ENCODE assay signal across 7 mouse cellular contexts in the genomic region with DNA sequence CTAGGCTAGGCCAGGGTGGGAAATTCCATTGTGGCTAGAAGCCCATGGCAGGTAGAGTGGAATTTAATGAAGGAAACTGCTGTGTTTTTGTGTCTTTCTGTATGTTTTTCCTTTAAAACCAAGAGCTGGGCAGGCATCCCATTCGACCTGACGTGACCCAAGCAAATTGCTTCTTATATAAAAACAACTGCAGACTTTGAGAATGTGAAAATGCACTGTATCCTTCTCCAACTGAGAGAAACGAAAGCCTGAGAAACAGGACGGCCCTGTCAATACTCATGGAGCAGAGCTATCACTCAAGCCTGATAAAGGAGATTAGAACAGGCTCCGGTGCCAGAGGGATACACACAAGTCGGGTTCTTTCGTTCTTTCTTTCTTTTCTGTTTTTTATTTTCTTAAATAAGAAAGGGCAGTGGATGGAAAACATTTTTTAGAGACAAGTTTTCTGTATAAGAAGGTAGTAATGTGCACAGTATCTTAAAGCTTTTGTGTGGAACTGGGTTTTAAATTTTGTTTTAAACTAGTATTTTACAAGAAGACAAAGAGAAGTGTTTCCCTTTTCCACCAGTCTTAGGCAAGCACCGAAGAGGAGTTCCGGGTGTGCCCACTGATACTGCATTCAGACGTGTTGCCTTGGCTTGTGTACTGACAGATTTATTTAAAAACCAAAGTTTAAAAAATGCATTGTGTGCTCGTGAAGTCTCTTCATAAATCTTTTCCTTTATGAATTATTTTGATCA.
DNase-seq lines count a peak whose midpoint lies in the region; ATAC-seq and TF ChIP-seq lines count a peak whose summit lies in the region.

No protein-coding gene starts in this region.

- 34% methylated on average over 11 of the region's 11 CpGs for WGBS in neural tube, embryonic 12.5 days
- WGBS in embryonic facial prominence, embryonic 10.5 days, result 49% methylated on average over 11 of the region's 11 CpGs
- 20% methylated on average over 11 of the region's 11 CpGs for WGBS in heart, embryonic 13.5 days
- WGBS in limb, embryonic 14.5 days, result 37% methylated on average over 11 of the region's 11 CpGs
- WGBS in stomach, embryonic 15.5 days, result 26% methylated on average over 11 of the region's 11 CpGs

- no peak for TF ChIP-seq POLR2A in limb, embryonic 14.5 days (IDR thresholded peaks at IDR 0.05; ENCODE audit: borderline replicate concordance, extremely low read depth, insufficient read depth, insufficient read length)

- H3K9ac ChIP-seq in neural tube, embryonic 12.5 days, result no peak overlapping the region
- H3K9ac ChIP-seq in heart, embryonic 13.5 days, result peak overlapping the region; percentile 61; the same call in 1 of the 2 replicates
- no peak overlapping the region for H3K9ac ChIP-seq in limb, embryonic 14.5 days (ENCODE audit: low read depth, low read length, severe bottlenecking)
- no peak overlapping the region for H3K9ac ChIP-seq in stomach, embryonic 15.5 days

- H3K4me1 ChIP-seq in neural tube, embryonic 12.5 days, result no peaks in the 10 kb centered on the region
- H3K4me1 ChIP-seq in embryonic facial prominence, embryonic 10.5 days, result peaks cover 28% of the 10 kb centered on the region
- peaks cover 30% of the 10 kb centered on the region for H3K4me1 ChIP-seq in heart, embryonic 13.5 days
- peaks cover 14% of the 10 kb centered on the region; the same call in 1 of the 2 replicates for H3K4me1 ChIP-seq in limb, embryonic 14.5 days (ENCODE audit: control insufficient read depth, insufficient read depth, low read length)
- H3K4me1 ChIP-seq in stomach, embryonic 15.5 days, result no peaks in the 10 kb centered on the region

- H3K9me3 ChIP-seq in neural tube, embryonic 12.5 days, result no peaks in the 10 kb centered on the region
- no peaks in the 10 kb centered on the region for H3K9me3 ChIP-seq in embryonic facial prominence, embryonic 10.5 days
- no peaks in the 10 kb centered on the region for H3K9me3 ChIP-seq in heart, embryonic 13.5 days
- H3K9me3 ChIP-seq in limb, embryonic 14.5 days (ENCODE audit: control insufficient read depth, low read length), result no peaks in the 10 kb centered on the region
- H3K9me3 ChIP-seq in stomach, embryonic 15.5 days, result no peaks in the 10 kb centered on the region

- ATAC-seq in neural tube, embryonic 12.5 days (ENCODE audit: low FRiP score, low read depth), result 0 out of 2 replicates have a peak, but pooled peaks have one; percentile 53
- ATAC-seq in heart, embryonic 13.5 days (ENCODE audit: extremely low read depth, insufficient number of reproducible peaks, low FRiP score, low TSS enrichment), result no peak
- ATAC-seq in limb, embryonic 14.5 days (ENCODE audit: low FRiP score, low read depth), result 0 out of 2 replicates have a peak, but pooled peaks have one; percentile 34
- ATAC-seq in stomach, embryonic 15.5 days (ENCODE audit: insufficient read depth, low FRiP score, low read depth), result 0 out of 2 replicates have a peak, but pooled peaks have one; percentile 35

- no peak overlapping the region for H3K4me3 ChIP-seq in neural tube, embryonic 12.5 days
- no peak overlapping the region for H3K4me3 ChIP-seq in embryonic facial prominence, embryonic 10.5 days
- H3K4me3 ChIP-seq in heart, embryonic 13.5 days, result peak overlapping the region; percentile 28
- no peak overlapping the region for H3K4me3 ChIP-seq in limb, embryonic 14.5 days (replicated peaks; ENCODE audit: low read length)
- no peak overlapping the region for H3K4me3 ChIP-seq in stomach, embryonic 15.5 days (replicated peaks)

- no peaks in the 10 kb centered on the region for H3K36me3 ChIP-seq in neural tube, embryonic 12.5 days
- no peaks in the 10 kb centered on the region for H3K36me3 ChIP-seq in embryonic facial prominence, embryonic 10.5 days (replicated peaks)
- H3K36me3 ChIP-seq in heart, embryonic 13.5 days, result no peaks in the 10 kb centered on the region
- H3K36me3 ChIP-seq in limb, embryonic 14.5 days (ENCODE audit: control insufficient read depth, insufficient read depth, low read length), result no peaks in the 10 kb centered on the region
- no peaks in the 10 kb centered on the region for H3K36me3 ChIP-seq in stomach, embryonic 15.5 days

- H3K4me2 ChIP-seq in neural tube, embryonic 12.5 days (replicated peaks), result no peak overlapping the region
- peak overlapping the region; percentile 63 for H3K4me2 ChIP-seq in heart, embryonic 13.5 days
- H3K4me2 ChIP-seq in limb, embryonic 14.5 days (replicated peaks; ENCODE audit: low read depth, low read length, severe bottlenecking), result 0 out of 2 replicates have a peak overlapping the region, but pooled peaks have one; percentile 14
- no peak overlapping the region for H3K4me2 ChIP-seq in stomach, embryonic 15.5 days

- no peaks in the 10 kb centered on the region for H3K27me3 ChIP-seq in neural tube, embryonic 12.5 days (replicated peaks)
- H3K27me3 ChIP-seq in embryonic facial prominence, embryonic 10.5 days (replicated peaks; ENCODE audit: low read depth, poor library complexity, severe bottlenecking), result no peaks in the 10 kb centered on the region
- no peaks in the 10 kb centered on the region for H3K27me3 ChIP-seq in heart, embryonic 13.5 days (replicated peaks)
- H3K27me3 ChIP-seq in limb, embryonic 14.5 days (ENCODE audit: control insufficient read depth, insufficient read depth, low read length), result no peaks in the 10 kb centered on the region
- H3K27me3 ChIP-seq in stomach, embryonic 15.5 days (replicated peaks), result no peaks in the 10 kb centered on the region

- DNase-seq in neural tube, embryonic 10.5 days (ENCODE audit: extremely low spot score, low spot score), result no peak
- DNase-seq in embryonic facial prominence, embryonic 10.5 days (ENCODE audit: low spot score), result no peak
- DNase-seq in limb, embryonic 14.5 days (ENCODE audit: low spot score), result peak; percentile 79
- no peak for DNase-seq in layer of hippocampus, adult 18-20 months (ENCODE audit: low spot score in 2 of 2)

- H3K27ac ChIP-seq in neural tube, embryonic 12.5 days, result no peak overlapping the region
- 0 out of 2 replicates have a peak overlapping the region, but pooled peaks have one; percentile 31 for H3K27ac ChIP-seq in embryonic facial prominence, embryonic 10.5 days (replicated peaks)
- H3K27ac ChIP-seq in heart, embryonic 13.5 days (replicated peaks), result peak overlapping the region; percentile 58
- H3K27ac ChIP-seq in limb, embryonic 14.5 days (replicated peaks; ENCODE audit: low read depth, low read length), result peak overlapping the region; percentile 59; the same call in 1 of the 2 replicates
- H3K27ac ChIP-seq in stomach, embryonic 15.5 days, result peak overlapping the region; percentile 48

Comparison
In these comparisons a context has a peak if more than half of its experiments do, and no peak if none do; other contexts are left out.
1. H3K4me2 ChIP-seq: peak in heart, embryonic 13.5 days (single experiment) and limb, embryonic 14.5 days (single experiment); none in neural tube, embryonic 12.5 days (single experiment) and stomach, embryonic 15.5 days (single experiment).